Mouse (Mus musculus) left cerebral cortex, adult 2 months (tissue): ENCODE measurements around the gene Rgma. TPM values are rescaled to one million over a fixed set of nuclear protein-coding genes. Genes with fewer than 3 reads are reported as not detected.

Source experiments
- DNase-seq, 2 experiments: peaks; one replicate each; pipeline ENCODE4 v3.0.0; 2021 to 2022; ENCODE audit warnings: low spot score in 2 of 2, mixed read lengths in 1 of 2; ENCODE audit errors: extremely low spot score in 1 of 2
- H3K27ac ChIP-seq: fragments of 200-600 bp; 2 replicates; pipeline ENCODE4 v1.8.1; 2022
- H3K4me3 ChIP-seq: fragments of 200-600 bp; 2 replicates; pipeline ENCODE4 v1.8.1; 2022
- CTCF ChIP-seq: fragments of 200-600 bp; IDR thresholded peaks from 2 replicates; pipeline ENCODE4 v1.8.1; 2022; ENCODE audit warnings: antibody characterized with exemption, mild to moderate bottlenecking, moderate library complexity
- intact Hi-C: fragments of 180-260 bp; cut with DNase I; formaldehyde crosslinking; loops from one replicate; pipeline ENCODE4 v1.15.1; 2025
- total RNA-seq, 2 experiments: library from RNA; stranded (reverse); gene quantifications; 2 replicates each; pipeline ENCODE4 v1.2.3; 2021

The Rgma gene
- total RNA-seq, 2 experiments from 2014 or later = 52.3 to 54.6 TPM

- peak; percentile 69 to 79 for DNase-seq
- Histone ChIP-seq H3K4me3 (peak overlapping the region; percentile 39), H3K27ac (0 out of 2 replicates have a peak overlapping the region, but pooled peaks have one; percentile 2)
- intact Hi-C loops = loop anchor here (2.0 to 10.0 kb wide), 2 partner anchors 46 to 598 kb away; no protein-coding TSS in a partner anchor
- peak; percentile 30 for TF ChIP-seq CTCF
Measured at GRCm38 (mm10) chr7:73372352-73372970, 2.8 kb upstream of the Rgma start.

DNA sequence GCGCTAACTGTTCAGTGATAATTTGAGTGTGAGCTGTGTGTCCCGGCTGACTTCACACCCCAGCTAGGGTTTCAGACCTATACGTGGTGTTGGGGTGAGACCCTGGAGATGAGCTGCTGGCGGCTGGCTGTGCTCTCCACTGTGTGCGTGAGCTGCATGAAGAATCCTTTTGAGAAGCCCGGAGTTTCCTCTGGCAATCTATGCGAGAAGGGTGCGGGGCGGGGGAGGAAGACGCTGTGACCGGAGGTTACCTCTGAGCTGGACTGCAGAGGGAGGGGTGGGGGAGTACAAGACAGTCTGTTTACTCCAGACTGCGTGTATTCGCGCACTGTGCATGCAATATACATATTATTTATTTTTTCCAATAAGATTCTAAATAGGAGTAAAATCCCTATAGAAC lies 582 bp upstream of the Rgma start:
- Histone ChIP-seq H3K4me3 (peak overlapping the region; percentile 82), H3K27ac (peak overlapping the region; percentile 82)
- TF ChIP-seq CTCF = no peak
- DNase-seq = peak in 1 of 2 experiments; percentile 55
- intact Hi-C loops = loop anchor here (2.0 to 10.0 kb wide), 6 partner anchors 38 to 832 kb away; no protein-coding TSS in a partner anchor

DNA sequence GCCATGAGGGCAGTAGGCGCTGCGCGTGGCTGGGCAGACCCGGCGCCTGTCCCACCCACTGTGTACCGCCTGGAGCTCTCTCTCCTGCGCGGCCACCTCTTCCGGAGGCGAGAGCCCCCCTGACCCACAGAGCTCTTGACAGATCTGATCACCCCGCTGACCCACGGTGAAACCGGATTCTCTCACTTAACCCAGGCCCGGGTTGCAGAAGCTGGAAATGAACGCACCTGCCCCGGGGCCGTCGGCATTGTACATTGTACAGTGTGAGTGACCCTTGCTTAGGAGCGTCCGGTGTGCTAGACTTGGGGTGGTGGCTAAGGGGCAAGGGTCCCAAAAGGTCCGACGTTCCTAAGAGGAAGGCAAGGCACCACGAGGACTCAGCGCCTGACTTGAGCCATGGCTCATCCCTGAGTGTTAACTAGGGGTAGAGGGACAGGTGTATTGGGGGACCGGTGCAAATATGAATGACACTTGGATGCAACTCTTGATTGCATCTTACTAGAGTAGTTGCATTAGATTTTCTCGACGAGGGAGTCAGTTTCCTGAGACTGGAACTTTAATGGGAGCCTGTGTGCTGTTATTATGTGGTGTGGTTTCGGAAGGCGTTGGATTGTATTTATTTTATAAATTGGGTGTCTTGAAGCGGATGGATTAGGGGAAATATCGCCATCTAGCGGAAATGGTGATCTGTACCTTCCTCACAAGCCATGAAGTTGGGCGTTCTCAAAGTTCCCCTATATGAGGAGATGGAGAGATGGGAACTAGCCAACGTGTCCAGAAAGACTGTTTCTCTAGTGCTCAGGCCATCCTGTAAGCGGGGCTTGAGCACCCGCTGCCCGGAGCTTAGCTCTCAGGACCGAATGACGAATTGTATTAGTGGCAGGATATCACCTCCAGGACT lies 1.0 kb downstream of the Rgma start:
- peak overlapping the region; percentile 82 for H3K27ac ChIP-seq
- intact Hi-C loops = loop anchor here (1.0 to 10.0 kb wide), 8 partner anchors 14 to 976 kb away; no protein-coding TSS in a partner anchor
- H3K4me3 ChIP-seq = peak overlapping the region; percentile 82
- TF ChIP-seq CTCF = peak; percentile 88
- peak; percentile 61 to 79 for DNase-seq

DNA sequence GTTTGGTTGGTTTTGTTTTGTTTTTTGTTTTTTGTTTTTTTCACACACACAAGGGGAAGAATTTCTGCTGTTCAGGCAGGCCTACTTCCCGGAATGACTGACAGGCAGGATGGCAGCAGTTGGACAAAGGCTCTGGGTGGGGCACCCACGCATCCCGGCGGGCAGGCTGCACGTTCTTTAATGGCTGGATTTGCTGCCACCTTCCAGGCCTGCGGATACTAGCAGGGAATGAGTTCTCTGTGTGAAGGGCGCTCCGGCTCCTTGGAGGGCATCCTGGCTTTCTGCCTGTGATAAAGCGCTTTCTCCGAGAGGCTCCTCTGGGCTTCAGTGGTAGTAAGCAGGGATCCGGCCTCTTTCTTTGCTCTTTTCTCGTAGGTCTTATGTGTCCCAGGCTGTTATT lies 2.0 kb downstream of the Rgma start:
- TF ChIP-seq CTCF = no peak
- Histone ChIP-seq H3K4me3 (peak overlapping the region; percentile 82), H3K27ac (peak overlapping the region; percentile 71)
- no peak for DNase-seq
- intact Hi-C loops = loop anchor here (2.0 to 10.0 kb wide), 7 partner anchors 13 to 835 kb away; no protein-coding TSS in a partner anchor

- Histone ChIP-seq H3K27ac (peak overlapping the region; percentile 9), H3K4me3 (peak overlapping the region; percentile 82; the same call in 1 of the 2 replicates)
- TF ChIP-seq CTCF = no peak
- DNase-seq = no peak
- intact Hi-C loops = loop anchor here (5.0 to 10.0 kb wide), 5 partner anchors 191 to 836 kb away; no protein-coding TSS in a partner anchor
Measured at GRCm38 (mm10) chr7:73378034-73378433, 2.7 kb downstream of the Rgma start.

DNA sequence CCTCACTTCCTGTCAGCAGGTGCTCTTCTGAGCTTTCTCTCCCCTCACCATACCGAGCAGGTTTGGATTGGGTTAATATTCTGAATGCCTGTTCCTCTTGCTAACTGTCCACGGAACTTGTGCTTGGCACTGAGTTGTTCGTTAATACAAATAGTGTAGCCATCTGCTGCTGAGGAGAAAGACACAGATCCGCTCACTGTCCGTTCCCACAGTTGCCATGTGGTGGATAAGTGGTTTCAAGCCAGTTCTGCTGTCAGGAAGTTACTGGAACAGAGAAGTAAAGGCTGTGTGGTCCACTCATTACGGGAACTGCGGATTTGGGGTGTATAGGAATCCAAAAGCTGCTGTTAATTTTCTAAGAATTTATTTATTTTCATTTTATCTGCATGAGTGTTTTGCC lies 7.5 kb downstream of the Rgma start:
- no peak for TF ChIP-seq CTCF
- H3K27ac ChIP-seq = no peak overlapping the region
- intact Hi-C loops = no loop called here
- no peak overlapping the region for H3K4me3 ChIP-seq
- DNase-seq = no peak

DNA sequence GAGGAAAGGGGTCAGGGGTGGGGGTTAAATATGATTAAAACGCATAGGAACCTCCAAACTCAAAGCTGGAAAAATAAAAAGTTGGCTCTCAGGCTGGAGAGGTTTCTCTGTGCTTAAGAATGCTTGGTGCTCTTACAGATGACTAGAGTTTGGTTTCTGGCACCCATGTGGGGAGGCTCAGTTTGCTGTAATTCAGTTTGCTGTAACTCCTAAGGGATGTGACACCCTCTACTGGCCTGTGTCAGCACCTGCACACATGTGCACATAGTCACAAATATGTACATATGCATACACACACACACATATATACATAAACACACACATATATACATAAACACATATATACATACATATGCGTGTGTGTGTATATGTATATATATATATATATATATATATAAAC lies 13.6 kb downstream of the Rgma start:
- Histone ChIP-seq H3K27ac (no peak overlapping the region), H3K4me3 (no peak overlapping the region)
- TF ChIP-seq CTCF = no peak; the same call in none of the 2 replicates
- intact Hi-C loops = no loop called here
- DNase-seq = no peak

GRCm38 (mm10) chr7:73389419-73389818 lies 14.1 kb downstream of the Rgma start:
- intact Hi-C loops = no loop called here
- DNase-seq = no peak
- Histone ChIP-seq H3K27ac (no peak overlapping the region), H3K4me3 (no peak overlapping the region)
- TF ChIP-seq CTCF = no peak

DNA sequence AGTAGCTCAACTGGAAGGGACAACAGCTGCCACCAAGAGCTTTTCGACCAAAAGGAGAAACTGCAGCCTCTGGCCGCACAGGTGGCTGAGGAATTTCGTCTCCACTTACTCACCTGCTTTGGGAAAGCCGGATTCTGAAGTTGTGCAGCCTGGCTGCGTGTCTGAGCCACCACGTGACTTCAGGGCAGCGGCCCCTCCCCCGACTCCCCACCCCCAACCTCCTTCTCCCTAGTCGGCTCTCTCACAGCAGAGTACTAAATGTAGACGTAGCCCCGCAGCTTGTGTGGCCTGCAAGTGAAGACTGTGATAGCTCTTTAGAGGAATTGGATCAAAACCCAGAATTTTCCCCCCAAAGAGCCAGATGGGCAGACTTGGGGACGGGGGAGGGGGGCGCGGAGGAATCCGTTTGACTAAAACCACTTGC lies 14.6 kb downstream of the Rgma start:
- intact Hi-C loops = loop anchor here (2.0 kb wide), 1 partner anchor 13 kb away; no protein-coding TSS in a partner anchor
- H3K4me3 ChIP-seq = no peak overlapping the region
- H3K27ac ChIP-seq = no peak overlapping the region

DNA sequence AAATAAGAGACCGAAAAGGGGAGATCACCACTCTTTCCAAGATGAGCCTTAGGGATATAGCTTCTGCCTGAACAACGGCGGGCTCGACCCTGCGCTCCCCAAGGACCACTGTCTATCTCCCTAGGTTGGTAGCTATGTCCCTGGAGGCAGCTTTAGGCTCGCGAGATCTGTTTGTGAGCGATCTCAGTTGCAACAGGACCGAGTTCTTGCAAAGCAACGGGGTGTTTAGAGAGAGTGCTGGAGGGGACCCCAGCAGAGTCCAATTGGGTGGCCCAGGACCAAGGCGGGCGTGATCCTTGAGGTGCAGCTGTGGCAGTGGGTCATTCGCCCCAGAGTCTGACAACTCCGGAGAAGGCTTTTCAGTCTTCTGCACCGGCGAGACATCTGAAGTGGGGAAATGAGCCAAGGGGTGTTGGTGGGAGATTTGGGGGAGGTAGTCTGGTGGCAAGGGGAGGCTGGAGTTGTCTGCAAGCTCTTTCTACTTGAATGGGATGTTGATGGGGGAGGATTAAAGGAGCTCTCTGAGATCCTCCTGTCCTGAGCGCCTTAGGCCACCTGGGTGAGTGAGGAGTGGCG lies 15.2 kb downstream of the Rgma start:
- intact Hi-C loops = loop anchor here (2.0 kb wide), 1 partner anchor 14 kb away; no protein-coding TSS in a partner anchor

More for the DNA sequence above, 14.6 kb downstream of the Rgma start:
- TF ChIP-seq CTCF = no peak
- no peak for DNase-seq

DNA sequence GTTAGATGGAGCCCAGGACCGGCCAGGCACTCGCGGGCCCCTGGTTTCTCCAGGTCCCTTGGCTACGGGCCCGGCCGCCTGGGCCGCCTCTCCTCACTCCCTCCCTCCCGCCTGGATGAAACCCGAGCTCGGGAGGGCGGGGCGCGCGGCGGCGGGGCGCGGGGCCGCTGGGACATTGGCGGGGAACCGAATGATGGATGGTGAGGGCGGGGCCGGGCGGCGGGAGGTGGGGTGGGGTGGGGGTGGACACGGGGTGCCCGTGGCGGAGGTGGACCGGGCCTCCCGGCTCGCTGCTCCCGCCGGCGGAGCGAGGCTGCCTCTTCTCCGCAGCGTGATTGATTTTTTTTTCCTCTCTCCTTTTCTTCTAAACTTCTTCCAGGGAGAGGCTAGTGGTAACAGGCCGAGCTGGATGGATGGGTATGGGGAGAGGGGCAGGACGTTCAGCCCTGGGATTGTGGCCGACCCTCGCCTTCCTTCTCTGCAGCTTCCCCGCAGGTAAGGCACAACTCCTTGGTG lies 15.8 kb downstream of the Rgma start:
- Histone ChIP-seq H3K27ac (peak overlapping the region; percentile 83), H3K4me3 (peak overlapping the region; percentile 52)
- TF ChIP-seq CTCF = no peak
- intact Hi-C loops = loop anchor here (2.0 kb wide), 1 partner anchor 14 kb away; no protein-coding TSS in a partner anchor
- peak; percentile 78 to 84 for DNase-seq

More for the DNA sequence above, 15.2 kb downstream of the Rgma start:
- no peak for TF ChIP-seq CTCF
- no peak for DNase-seq
- H3K27ac ChIP-seq = peak overlapping the region; percentile 53; the same call in 1 of the 2 replicates
- H3K4me3 ChIP-seq = peak overlapping the region; percentile 52
